Mouse (Mus musculus): Measurements from ENCODE around the gene Capn7.

Capn7 gene

GRCm38 (mm10) chr14:31392873-31393545 is 56.6 kb downstream of the Capn7 start:
- in situ Hi-C loops (cut with MboI; ENCODE audit: unreplicated experiment in 2 of 2) = no loop called here

- in situ Hi-C loops (cut with MboI; ENCODE audit: unreplicated experiment in 2 of 2) = no loop called here
Measured at GRCm38 (mm10) chr14:31393546-31393890, 57.1 kb downstream of the Capn7 start.

DNA sequence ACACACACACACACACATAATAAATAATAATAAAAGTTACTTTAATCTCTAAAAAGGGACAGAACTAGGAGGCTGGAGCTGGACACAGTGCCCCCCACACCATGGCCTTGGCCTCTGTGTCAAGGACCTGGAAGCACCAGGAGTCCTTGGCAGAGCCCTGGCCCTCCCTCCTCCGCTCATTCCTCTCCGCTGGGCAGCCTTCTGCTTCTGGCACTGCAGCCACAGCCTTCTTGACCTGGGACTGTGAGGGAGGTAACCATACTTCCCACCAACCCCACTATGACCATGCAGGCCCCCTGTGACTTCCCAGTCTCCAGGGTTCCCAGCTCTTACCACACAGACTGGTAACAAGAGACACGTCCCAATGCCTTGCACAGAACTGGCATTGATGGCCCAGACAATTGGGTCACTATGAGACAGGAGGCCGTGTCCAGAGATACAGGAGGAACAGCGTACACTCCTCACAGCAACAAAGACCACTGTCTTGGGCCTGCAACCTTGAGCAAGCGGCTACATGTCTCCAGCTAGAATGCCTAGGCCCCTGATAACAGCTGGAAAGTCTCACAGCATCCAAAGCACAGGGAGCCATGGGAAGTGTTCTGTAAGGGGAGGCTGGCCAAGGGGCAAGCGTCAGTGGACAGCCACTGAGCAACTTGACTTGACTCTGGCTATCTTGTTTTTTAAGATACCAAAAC is 57.6 kb downstream of the Capn7 start:
- in situ Hi-C loops (cut with MboI; ENCODE audit: unreplicated experiment in 2 of 2) = no loop called here

GRCm38 (mm10) chr14:31394822-31395532 is 58.5 kb downstream of the Capn7 start:
- in situ Hi-C loops (cut with MboI; ENCODE audit: unreplicated experiment in 2 of 2) = no loop called here

DNA sequence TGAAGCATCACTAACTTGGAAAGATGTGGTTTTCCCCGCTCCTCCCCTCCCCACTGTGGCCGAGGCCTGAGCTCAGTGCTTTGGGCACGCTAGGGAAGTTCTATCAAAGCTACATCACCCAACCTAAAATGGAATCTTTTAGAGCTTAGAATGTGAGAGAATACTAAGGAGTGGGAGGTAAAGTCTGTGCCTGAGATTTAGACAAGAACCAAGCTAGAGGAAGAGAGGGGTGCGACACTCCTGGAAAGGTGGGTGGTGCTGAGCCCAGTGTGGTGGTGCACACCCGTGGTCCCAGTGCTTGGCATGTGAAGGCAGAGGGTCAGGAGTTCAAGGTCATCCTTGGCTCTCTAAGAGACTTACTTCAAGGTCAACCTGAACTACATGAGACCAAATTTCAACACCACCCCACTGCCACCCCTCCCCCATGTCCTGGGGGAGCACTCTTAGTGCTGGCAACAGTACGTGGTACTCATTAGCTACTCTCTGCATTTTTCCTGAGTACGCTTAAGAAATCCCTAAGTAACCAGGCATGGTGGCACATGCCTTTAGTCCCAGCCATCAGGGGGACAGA is 59.3 kb downstream of the Capn7 start:
- in situ Hi-C loops (cut with MboI; ENCODE audit: unreplicated experiment in 2 of 2) = no loop called here

- in situ Hi-C loops (cut with MboI; ENCODE audit: unreplicated experiment in 2 of 2) = no loop called here
Measured at GRCm38 (mm10) chr14:31396428-31396827, 60.0 kb downstream of the Capn7 start.

GRCm38 (mm10) chr14:31397353-31397752 is 60.9 kb downstream of the Capn7 start:
- in situ Hi-C loops (cut with MboI; ENCODE audit: unreplicated experiment in 2 of 2) = no loop called here

- in situ Hi-C loops (cut with MboI; ENCODE audit: unreplicated experiment in 2 of 2) = no loop called here
Measured at GRCm38 (mm10) chr14:31397791-31398595, 61.6 kb downstream of the Capn7 start.

DNA sequence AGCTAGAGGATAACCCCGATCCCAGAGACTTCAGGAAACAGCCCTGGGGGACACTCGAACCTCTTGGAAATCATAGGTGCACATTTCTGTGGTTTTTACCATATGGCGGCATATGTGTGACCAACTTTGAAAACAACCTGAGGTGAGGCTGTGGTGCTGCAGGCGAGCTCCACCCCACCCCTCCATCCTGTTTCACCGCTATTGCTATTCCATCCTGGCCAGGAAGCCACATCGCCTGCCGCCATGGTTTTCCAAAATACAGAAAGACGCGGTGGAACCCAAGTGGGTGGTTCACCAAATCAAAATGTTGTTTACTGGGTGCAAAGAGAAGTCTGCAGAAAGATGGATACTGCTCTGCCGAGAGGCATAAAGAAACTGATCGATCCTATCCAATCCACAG is 62.4 kb downstream of the Capn7 start:
- in situ Hi-C loops (cut with MboI; ENCODE audit: unreplicated experiment in 2 of 2) = no loop called here

- in situ Hi-C loops (cut with MboI; ENCODE audit: unreplicated experiment in 2 of 2) = no loop called here
Measured at GRCm38 (mm10) chr14:31399271-31399670, 62.8 kb downstream of the Capn7 start.

GRCm38 (mm10) chr14:31400246-31400645 is 63.8 kb downstream of the Capn7 start:
- in situ Hi-C loops (cut with MboI; ENCODE audit: unreplicated experiment in 2 of 2) = no loop called here

DNA sequence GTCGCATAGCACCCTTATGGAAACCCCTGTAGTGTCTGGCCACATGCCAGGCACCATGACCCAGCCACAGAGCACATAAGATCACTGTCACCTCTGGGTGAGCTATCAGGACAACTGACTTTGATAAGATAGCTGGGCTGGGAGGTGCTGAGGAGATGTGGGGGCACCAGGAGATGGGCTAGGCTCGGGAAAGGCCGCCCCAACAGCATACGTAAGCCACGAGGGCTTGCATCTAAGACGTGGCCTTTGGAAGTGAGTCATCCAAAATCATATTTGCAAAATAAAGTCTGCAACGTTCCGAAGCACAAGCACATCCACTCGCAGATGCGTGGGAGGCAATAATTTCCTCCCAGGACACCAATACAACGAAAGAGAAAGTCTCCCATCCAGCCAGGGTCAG is 64.5 kb downstream of the Capn7 start:
- in situ Hi-C loops (cut with MboI; ENCODE audit: unreplicated experiment in 2 of 2) = no loop called here

DNA sequence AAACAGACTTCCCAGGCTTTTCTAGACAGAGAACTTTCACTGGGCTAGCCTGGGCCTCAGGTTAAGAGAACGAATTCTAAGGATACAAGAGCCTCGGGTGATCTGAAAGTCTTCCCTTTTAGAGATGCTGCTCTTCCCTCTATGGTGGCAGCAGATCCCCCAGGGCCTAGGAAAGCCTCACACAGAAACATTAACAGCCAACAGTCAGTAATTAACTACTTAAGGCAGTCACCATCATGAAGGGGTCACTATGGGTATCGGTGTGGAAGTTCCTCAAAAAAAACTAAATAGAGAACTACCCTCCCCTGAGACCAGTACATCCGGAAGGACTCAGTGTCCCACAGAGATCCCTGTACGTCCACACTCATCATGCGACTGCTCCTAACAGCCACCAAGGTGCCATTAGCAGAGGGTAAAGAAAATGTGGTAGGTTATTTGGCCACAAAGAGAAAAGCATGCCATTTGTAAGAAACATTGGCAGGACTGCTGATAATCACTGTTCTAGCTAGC is 65.5 kb downstream of the Capn7 start:
- in situ Hi-C loops (cut with MboI; ENCODE audit: unreplicated experiment in 2 of 2) = no loop called here

DNA sequence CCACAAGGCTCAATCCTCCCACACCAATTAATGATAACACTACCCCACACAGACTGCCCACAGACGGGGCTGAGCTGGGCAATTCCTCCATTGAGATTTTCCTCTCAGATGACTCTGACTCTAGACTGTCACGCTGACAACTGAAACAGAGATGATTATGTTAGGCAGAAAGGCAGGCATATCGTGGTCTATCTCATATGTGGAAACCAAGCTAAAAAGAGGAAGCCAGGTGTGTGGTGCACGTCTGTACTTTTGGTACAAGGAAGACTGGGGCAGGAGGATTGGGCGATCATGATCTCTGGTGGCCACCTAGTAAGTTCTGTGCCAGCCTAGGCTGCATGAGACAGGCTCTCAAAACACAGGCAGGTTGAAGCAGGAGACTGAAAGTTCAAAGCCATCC is 66.3 kb downstream of the Capn7 start:
- in situ Hi-C loops (cut with MboI; ENCODE audit: unreplicated experiment in 2 of 2) = no loop called here

- in situ Hi-C loops (cut with MboI; ENCODE audit: unreplicated experiment in 2 of 2) = no loop called here
Measured at GRCm38 (mm10) chr14:31403556-31403955, 67.1 kb downstream of the Capn7 start.

- in situ Hi-C loops (cut with MboI; ENCODE audit: unreplicated experiment in 2 of 2) = no loop called here
Measured at GRCm38 (mm10) chr14:31403995-31404394, 67.6 kb downstream of the Capn7 start.

- in situ Hi-C loops (cut with MboI; ENCODE audit: unreplicated experiment in 2 of 2) = no loop called here
Measured at GRCm38 (mm10) chr14:31404663-31405062, 68.2 kb downstream of the Capn7 start.

GRCm38 (mm10) chr14:31405652-31406051 is 69.2 kb downstream of the Capn7 start:
- in situ Hi-C loops (cut with MboI; ENCODE audit: unreplicated experiment in 2 of 2) = no loop called here

DNA sequence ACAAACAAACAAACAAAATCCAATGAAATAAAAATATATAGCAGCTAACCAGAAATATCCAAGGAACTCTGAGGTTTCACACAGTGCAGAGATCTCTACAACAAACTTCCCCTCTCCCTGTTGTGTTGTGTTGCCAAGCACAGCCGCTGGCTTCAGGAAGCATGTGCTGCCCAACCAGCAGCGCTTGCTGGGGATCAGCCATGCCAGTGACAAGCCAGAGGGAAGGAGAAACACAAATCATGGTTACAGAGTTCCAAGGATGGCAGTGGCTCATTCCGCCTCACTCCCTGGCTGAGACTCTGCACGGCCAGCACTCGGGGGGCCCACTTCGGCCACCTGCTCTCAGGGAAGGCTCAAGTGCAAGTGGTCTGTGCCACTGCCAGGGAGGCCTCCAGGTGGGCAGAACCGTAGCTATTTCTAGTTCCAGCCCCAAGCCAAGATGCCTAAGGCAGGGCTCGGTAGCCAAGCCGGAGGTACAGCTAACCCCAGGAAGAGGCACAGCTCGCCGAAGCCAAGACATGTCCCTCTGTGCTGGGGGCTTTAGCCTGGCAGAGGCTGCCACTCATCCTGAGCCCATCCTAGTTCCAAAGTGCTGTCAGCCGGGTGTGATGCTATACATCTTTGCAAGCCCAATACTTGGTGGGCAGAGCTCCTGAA is 69.8 kb downstream of the Capn7 start:
- in situ Hi-C loops (cut with MboI; ENCODE audit: unreplicated experiment in 2 of 2) = no loop called here

- in situ Hi-C loops (cut with MboI; ENCODE audit: unreplicated experiment in 2 of 2) = no loop called here
Measured at GRCm38 (mm10) chr14:31407208-31407607, 70.8 kb downstream of the Capn7 start.
